Mouse (Mus musculus): ENCODE measurements around the gene Kcnj11.

Kcnj11 gene

DNA sequence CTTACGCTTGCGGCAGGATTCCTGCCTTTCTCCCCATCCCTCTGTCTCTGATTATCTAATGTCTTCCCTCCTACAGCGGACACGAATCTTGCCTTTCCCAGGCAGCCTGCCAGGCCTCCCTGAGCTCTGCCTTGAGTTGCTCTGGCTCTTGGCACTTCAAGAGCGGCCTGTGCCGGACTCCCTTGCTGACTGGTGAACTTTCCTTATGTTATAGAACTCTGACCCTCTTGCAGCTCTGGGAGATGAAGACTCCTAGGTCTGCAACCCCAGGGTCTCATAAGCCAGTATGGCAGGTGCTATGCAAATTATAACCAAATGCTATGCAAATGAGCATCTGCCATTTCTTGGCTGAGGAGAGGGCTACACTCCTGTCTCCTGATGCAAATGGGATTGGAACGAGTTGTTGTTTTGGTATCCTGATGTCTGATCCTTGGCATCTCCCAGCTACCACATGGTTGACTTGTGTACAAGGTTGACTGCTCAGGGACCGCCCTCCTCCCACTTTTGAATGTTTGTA is 2.6 kb upstream of the Kcnj11 start:
- peaks cover 8% of the 10 kb centered on the region; the same call in 1 of the 2 replicates for H3K9me3 ChIP-seq (ENCODE audit: low read length)
- peaks cover 46% of the 10 kb centered on the region for H3K27me3 ChIP-seq (ENCODE audit: insufficient read depth, low read length)
- H3K36me3 ChIP-seq (ENCODE audit: insufficient read depth, low read length) = no peaks in the 10 kb centered on the region
- TF ChIP-seq POU5F1 (IDR thresholded peaks at IDR 0.05; ENCODE audit: borderline replicate concordance, low read length) (no peak), CTCF (conservative IDR thresholded peaks at IDR 0.05; ENCODE audit: low read length) (no peak), NANOG (IDR thresholded peaks at IDR 0.05; ENCODE audit: borderline replicate concordance, low read length) (no peak)
- H3K4me1 ChIP-seq (replicated peaks; ENCODE audit: low read depth, low read length) = peaks cover 27% of the 10 kb centered on the region
- H3K4me3 ChIP-seq (replicated peaks; ENCODE audit: low read length) = no peak overlapping the region

DNA sequence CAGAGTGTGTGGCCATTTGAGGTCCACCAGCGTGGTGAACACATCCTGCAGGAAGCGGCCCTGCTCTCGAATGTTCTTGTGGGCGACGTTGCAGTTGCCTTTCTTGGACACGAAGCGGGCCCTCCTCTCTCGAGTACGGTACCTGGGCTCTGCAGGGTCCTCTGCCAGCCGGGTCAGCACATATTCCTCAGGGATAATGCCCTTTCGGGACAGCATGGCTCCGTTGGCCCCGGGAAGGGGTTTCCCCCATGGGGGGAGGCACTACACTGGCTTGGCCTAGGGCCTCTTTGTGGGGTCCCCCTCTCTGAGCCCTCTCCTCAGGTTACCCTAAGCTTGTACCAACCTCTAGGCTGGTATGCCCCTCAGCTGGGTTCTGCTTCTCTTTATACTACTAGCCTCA is 882 bp downstream of the Kcnj11 start:
- TF ChIP-seq CTCF (conservative IDR thresholded peaks at IDR 0.05; ENCODE audit: low read length) (no peak), NANOG (IDR thresholded peaks at IDR 0.05; ENCODE audit: borderline replicate concordance, low read length) (no peak), POU5F1 (IDR thresholded peaks at IDR 0.05; ENCODE audit: borderline replicate concordance, low read length) (no peak)
- Histone ChIP-seq H3K9me3 (ENCODE audit: low read length) (peaks cover 5% of the 10 kb centered on the region; the same call in 1 of the 2 replicates), H3K36me3 (ENCODE audit: insufficient read depth, low read length) (no peaks in the 10 kb centered on the region), H3K4me1 (replicated peaks; ENCODE audit: low read depth, low read length) (peaks cover 28% of the 10 kb centered on the region), H3K27me3 (ENCODE audit: insufficient read depth, low read length) (peaks cover 41% of the 10 kb centered on the region), H3K4me3 (replicated peaks; ENCODE audit: low read length) (peak overlapping the region; percentile 69; the same call in 1 of the 2 replicates)

DNA sequence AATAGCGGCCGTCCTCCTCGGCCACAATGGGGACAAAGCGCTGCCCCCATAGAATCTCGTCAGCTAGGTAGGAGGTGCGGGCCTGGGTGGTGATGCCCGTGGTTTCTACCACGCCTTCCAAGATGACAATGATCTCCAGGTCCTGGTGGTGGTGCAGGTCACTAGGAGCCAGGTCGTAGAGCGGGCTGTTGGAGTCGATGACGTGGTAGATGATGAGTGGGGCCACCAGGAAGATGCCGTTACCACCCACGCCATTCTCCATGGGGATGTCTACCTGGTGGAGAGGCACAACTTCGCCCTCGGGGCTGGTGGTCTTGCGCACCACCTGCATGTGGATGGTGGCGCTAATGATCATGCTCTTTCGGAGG is 1.7 kb downstream of the Kcnj11 start:
- Histone ChIP-seq H3K4me3 (replicated peaks; ENCODE audit: low read length) (peak overlapping the region; percentile 69), H3K4me1 (replicated peaks; ENCODE audit: low read depth, low read length) (peaks cover 28% of the 10 kb centered on the region), H3K36me3 (ENCODE audit: insufficient read depth, low read length) (no peaks in the 10 kb centered on the region), H3K27me3 (ENCODE audit: insufficient read depth, low read length) (peaks cover 37% of the 10 kb centered on the region), H3K9me3 (ENCODE audit: low read length) (peaks cover 5% of the 10 kb centered on the region; the same call in 1 of the 2 replicates)
- TF ChIP-seq CTCF (conservative IDR thresholded peaks at IDR 0.05; ENCODE audit: low read length) (no peak), NANOG (IDR thresholded peaks at IDR 0.05; ENCODE audit: borderline replicate concordance, low read length) (no peak), POU5F1 (IDR thresholded peaks at IDR 0.05; ENCODE audit: borderline replicate concordance, low read length) (no peak)

DNA sequence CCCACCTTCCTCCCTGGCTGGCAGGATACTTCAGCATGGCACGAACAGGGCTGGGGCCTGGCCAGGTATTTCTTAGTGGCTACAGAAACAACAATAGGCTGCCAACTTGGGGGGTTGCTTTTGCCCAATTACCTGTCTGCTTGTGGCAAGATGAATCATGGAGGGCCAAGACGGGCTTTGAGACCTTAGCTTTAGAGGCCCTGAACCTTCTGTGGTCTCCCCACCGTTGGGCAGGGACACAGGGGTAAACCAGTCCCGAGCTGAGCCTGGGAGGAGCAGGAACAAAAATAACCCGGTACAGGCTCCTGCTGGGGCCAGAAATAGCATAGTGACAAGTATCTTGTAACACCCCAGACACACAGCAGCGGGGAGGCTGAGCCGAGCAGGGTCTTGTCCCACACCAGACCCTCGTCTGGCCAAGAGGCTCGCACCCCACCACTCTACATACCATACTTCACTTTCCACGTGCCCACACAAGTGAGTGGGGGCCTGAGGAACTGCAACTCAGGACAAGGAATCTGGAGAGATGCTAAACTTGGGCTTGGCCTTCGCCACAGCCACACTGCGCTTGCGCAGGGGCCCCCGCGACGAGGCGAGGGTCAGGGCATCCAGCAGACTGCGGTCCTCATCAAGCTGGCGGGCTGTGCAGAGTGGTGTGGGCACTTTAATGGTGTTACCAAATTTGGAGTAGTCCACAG is 2.2 kb downstream of the Kcnj11 start:
- H3K36me3 ChIP-seq (ENCODE audit: insufficient read depth, low read length) = no peaks in the 10 kb centered on the region
- H3K27me3 ChIP-seq (ENCODE audit: insufficient read depth, low read length) = peaks cover 34% of the 10 kb centered on the region
- TF ChIP-seq CTCF (conservative IDR thresholded peaks at IDR 0.05; ENCODE audit: low read length) = no peak
- TF ChIP-seq POU5F1 (IDR thresholded peaks at IDR 0.05; ENCODE audit: borderline replicate concordance, low read length) = no peak
- no peak for TF ChIP-seq NANOG (IDR thresholded peaks at IDR 0.05; ENCODE audit: borderline replicate concordance, low read length)
- peaks cover 28% of the 10 kb centered on the region for H3K4me1 ChIP-seq (replicated peaks; ENCODE audit: low read depth, low read length)
- H3K4me3 ChIP-seq (replicated peaks; ENCODE audit: low read length) = peak overlapping the region; percentile 69
- peaks cover 5% of the 10 kb centered on the region; the same call in 1 of the 2 replicates for H3K9me3 ChIP-seq (ENCODE audit: low read length)

DNA sequence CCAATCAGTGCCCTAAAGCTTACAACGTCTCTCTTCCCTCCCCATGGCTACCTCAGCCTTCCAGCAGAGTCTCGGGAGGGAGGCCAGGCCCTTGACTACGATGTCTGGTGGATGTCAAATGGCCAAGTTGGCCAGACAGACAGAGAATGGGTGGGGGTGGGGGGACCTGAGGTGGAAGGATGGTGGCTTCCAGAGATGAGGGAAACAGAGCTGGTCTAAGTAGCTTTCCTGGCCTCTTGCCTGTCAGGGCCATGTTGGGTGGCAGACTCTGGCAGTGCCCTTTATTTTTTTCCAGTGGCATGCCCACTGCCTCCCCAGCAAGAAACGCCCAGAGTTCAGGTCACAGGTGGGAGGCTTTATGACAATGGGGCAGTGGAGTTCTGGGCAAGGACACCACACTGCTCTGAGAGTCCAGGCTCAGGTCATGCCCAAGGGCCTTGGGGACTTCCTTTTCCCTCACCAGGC is 3.2 kb downstream of the Kcnj11 start:
- no peaks in the 10 kb centered on the region for H3K36me3 ChIP-seq (ENCODE audit: insufficient read depth, low read length)
- peaks cover 31% of the 10 kb centered on the region for H3K4me1 ChIP-seq (replicated peaks; ENCODE audit: low read depth, low read length)
- TF ChIP-seq POU5F1 (IDR thresholded peaks at IDR 0.05; ENCODE audit: borderline replicate concordance, low read length) = no peak
- TF ChIP-seq NANOG (IDR thresholded peaks at IDR 0.05; ENCODE audit: borderline replicate concordance, low read length) = no peak
- TF ChIP-seq CTCF (conservative IDR thresholded peaks at IDR 0.05; ENCODE audit: low read length) = no peak
- H3K27me3 ChIP-seq (ENCODE audit: insufficient read depth, low read length) = peaks cover 36% of the 10 kb centered on the region
- peaks cover 4% of the 10 kb centered on the region; the same call in 1 of the 2 replicates for H3K9me3 ChIP-seq (ENCODE audit: low read length)
- H3K4me3 ChIP-seq (replicated peaks; ENCODE audit: low read length) = no peak overlapping the region

DNA sequence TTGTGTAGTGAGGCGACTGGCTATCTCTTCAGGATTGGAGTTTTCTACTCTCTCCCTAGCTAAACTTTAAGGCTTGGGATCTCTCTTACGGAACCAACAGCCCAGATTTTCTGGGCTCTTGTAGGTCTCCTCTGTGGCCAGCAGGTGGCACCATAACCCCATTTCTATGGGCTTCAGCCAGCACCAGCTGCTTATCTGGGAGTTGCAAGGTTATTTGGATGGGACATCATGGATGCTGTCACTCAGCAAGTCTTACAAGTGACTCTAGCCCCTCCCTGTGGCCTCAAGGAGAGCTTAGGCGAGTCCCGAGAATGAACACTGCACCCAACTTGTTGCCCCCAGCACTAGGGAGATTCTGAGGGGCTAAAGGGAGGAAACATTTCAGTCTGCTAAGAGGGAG is 4.4 kb downstream of the Kcnj11 start:
- Histone ChIP-seq H3K36me3 (ENCODE audit: insufficient read depth, low read length) (no peaks in the 10 kb centered on the region), H3K27me3 (ENCODE audit: insufficient read depth, low read length) (peaks cover 36% of the 10 kb centered on the region), H3K4me3 (replicated peaks; ENCODE audit: low read length) (no peak overlapping the region), H3K9me3 (ENCODE audit: low read length) (no peaks in the 10 kb centered on the region), H3K4me1 (replicated peaks; ENCODE audit: low read depth, low read length) (peaks cover 26% of the 10 kb centered on the region)
- TF ChIP-seq CTCF (conservative IDR thresholded peaks at IDR 0.05; ENCODE audit: low read length) (peak; percentile 84), NANOG (IDR thresholded peaks at IDR 0.05; ENCODE audit: borderline replicate concordance, low read length) (no peak), POU5F1 (IDR thresholded peaks at IDR 0.05; ENCODE audit: borderline replicate concordance, low read length) (no peak)

DNA sequence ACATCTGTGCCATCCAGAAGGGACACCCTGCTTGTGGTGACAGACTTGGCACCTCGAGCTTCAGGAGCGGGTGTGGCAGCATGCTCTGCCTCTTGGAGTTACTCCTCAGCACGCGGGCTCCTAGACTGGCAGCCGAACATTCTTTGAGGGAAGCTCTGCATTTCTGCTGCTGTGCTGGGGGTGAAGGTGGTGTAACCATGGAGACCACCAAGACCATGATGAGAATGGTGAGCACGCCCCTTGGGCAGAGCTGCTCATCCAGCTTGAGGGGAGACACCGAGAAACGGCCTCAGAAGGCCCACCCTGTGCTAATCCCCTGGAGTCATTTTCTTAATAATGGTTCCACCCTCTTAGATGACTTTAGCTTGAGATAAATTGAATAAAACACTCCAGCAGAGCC is 7.8 kb downstream of the Kcnj11 start:
- no peak overlapping the region for H3K4me3 ChIP-seq (replicated peaks; ENCODE audit: low read length)
- H3K9me3 ChIP-seq (ENCODE audit: low read length) = no peaks in the 10 kb centered on the region
- H3K27me3 ChIP-seq (ENCODE audit: insufficient read depth, low read length) = peaks cover 11% of the 10 kb centered on the region
- H3K4me1 ChIP-seq (replicated peaks; ENCODE audit: low read depth, low read length) = peaks cover 5% of the 10 kb centered on the region; the same call in 1 of the 2 replicates
- no peaks in the 10 kb centered on the region for H3K36me3 ChIP-seq (ENCODE audit: insufficient read depth, low read length)
- TF ChIP-seq CTCF (conservative IDR thresholded peaks at IDR 0.05; ENCODE audit: low read length) (no peak), NANOG (IDR thresholded peaks at IDR 0.05; ENCODE audit: borderline replicate concordance, low read length) (no peak), POU5F1 (IDR thresholded peaks at IDR 0.05; ENCODE audit: borderline replicate concordance, low read length) (no peak)

DNA sequence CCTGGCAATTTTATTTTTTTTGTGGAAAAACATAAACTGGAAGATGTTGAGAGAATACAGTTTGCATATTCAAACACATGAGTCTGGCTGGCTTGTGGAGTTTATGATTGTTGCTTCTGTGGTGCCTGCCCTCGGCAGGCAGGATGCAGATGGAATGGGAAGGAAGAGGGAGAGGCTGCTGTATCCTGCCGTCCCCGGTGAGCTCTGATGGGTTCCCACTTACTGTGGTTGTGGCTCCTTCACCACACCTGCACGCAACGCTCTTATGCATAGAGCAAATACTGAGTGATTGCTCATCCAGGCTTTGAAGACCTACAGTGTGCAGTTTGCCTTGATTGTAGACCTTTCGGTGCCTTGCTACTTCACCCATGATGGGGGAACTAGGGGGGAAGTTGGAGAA is 12.3 kb downstream of the Kcnj11 start:
- TF ChIP-seq POU5F1 (IDR thresholded peaks at IDR 0.05; ENCODE audit: borderline replicate concordance, low read length) (no peak), NANOG (IDR thresholded peaks at IDR 0.05; ENCODE audit: borderline replicate concordance, low read length) (no peak), CTCF (conservative IDR thresholded peaks at IDR 0.05; ENCODE audit: low read length) (no peak)
- no peaks in the 10 kb centered on the region for H3K9me3 ChIP-seq (ENCODE audit: low read length)

More for the DNA sequence above, 12.3 kb downstream of the Kcnj11 start:
- Histone ChIP-seq H3K36me3 (ENCODE audit: insufficient read depth, low read length) (peaks cover 12% of the 10 kb centered on the region), H3K27me3 (ENCODE audit: insufficient read depth, low read length) (peaks cover 2% of the 10 kb centered on the region; the same call in 1 of the 2 replicates), H3K4me3 (replicated peaks; ENCODE audit: low read length) (no peak overlapping the region), H3K4me1 (replicated peaks; ENCODE audit: low read depth, low read length) (peaks cover 24% of the 10 kb centered on the region)
